Mouse (Mus musculus): ENCODE results near the gene Sds. TPM values are rescaled to one million over a fixed set of nuclear protein-coding genes. Genes with fewer than 3 reads are reported as not detected.

Gene Sds
- polyA plus RNA-seq, 1 experiment: not detected

GRCm38 (mm10) chr5:120515451-120515850 is 39.1 kb downstream of the Sds start:
- Histone ChIP-seq H3K4me3 (replicated peaks) (no peak overlapping the region), H3K9me3 (ENCODE audit: control insufficient read depth, low read length) (peaks cover 4% of the 10 kb centered on the region; the same call in 1 of the 2 replicates), H3K4me1 (ENCODE audit: control insufficient read depth) (peaks cover 36% of the 10 kb centered on the region), H3K36me3 (ENCODE audit: control insufficient read depth) (peaks cover 4% of the 10 kb centered on the region; the same call in 1 of the 2 replicates), H3K27me3 (ENCODE audit: control insufficient read depth) (peaks cover 20% of the 10 kb centered on the region)
- TF ChIP-seq TAL1 (IDR thresholded peaks at IDR 0.05; ENCODE audit: low read length): no peak
- no peak for TF ChIP-seq GATA1 (IDR thresholded peaks at IDR 0.05; ENCODE audit: low read length)

GRCm38 (mm10) chr5:120516221-120516984 is 40.1 kb downstream of the Sds start:
- Histone ChIP-seq H3K9me3 (ENCODE audit: control insufficient read depth, low read length) (no peaks in the 10 kb centered on the region), H3K4me3 (replicated peaks) (no peak overlapping the region), H3K4me1 (ENCODE audit: control insufficient read depth) (peaks cover 26% of the 10 kb centered on the region), H3K27me3 (ENCODE audit: control insufficient read depth) (peaks cover 15% of the 10 kb centered on the region), H3K36me3 (ENCODE audit: control insufficient read depth) (peaks cover 7% of the 10 kb centered on the region; the same call in 1 of the 2 replicates)
- TF ChIP-seq TAL1 (IDR thresholded peaks at IDR 0.05; ENCODE audit: low read length): no peak
- no peak for TF ChIP-seq GATA1 (IDR thresholded peaks at IDR 0.05; ENCODE audit: low read length)

- peaks cover 5% of the 10 kb centered on the region for H3K27me3 ChIP-seq (ENCODE audit: control insufficient read depth)
- H3K4me3 ChIP-seq (replicated peaks): no peak overlapping the region
- TF ChIP-seq GATA1 (IDR thresholded peaks at IDR 0.05; ENCODE audit: low read length) (no peak), TAL1 (IDR thresholded peaks at IDR 0.05; ENCODE audit: low read length) (no peak)
- no peaks in the 10 kb centered on the region for H3K9me3 ChIP-seq (ENCODE audit: control insufficient read depth, low read length)
- H3K36me3 ChIP-seq (ENCODE audit: control insufficient read depth): peaks cover 16% of the 10 kb centered on the region; the same call in 1 of the 2 replicates
- peaks cover 19% of the 10 kb centered on the region for H3K4me1 ChIP-seq (ENCODE audit: control insufficient read depth)
Measured at GRCm38 (mm10) chr5:120517552-120517951, 41.2 kb downstream of the Sds start.

- Histone ChIP-seq H3K27me3 (ENCODE audit: control insufficient read depth) (no peaks in the 10 kb centered on the region), H3K36me3 (ENCODE audit: control insufficient read depth) (peaks cover 30% of the 10 kb centered on the region), H3K4me1 (ENCODE audit: control insufficient read depth) (peaks cover 33% of the 10 kb centered on the region), H3K9me3 (ENCODE audit: control insufficient read depth, low read length) (peaks cover 4% of the 10 kb centered on the region), H3K4me3 (replicated peaks) (no peak overlapping the region)
- TF ChIP-seq TAL1 (IDR thresholded peaks at IDR 0.05; ENCODE audit: low read length) (no peak), GATA1 (IDR thresholded peaks at IDR 0.05; ENCODE audit: low read length) (no peak)
Measured at GRCm38 (mm10) chr5:120522649-120523048, 46.3 kb downstream of the Sds start.

- Histone ChIP-seq H3K9me3 (ENCODE audit: control insufficient read depth, low read length) (peaks cover 4% of the 10 kb centered on the region), H3K4me3 (replicated peaks) (no peak overlapping the region), H3K27me3 (ENCODE audit: control insufficient read depth) (no peaks in the 10 kb centered on the region), H3K36me3 (ENCODE audit: control insufficient read depth) (peaks cover 29% of the 10 kb centered on the region), H3K4me1 (ENCODE audit: control insufficient read depth) (peaks cover 33% of the 10 kb centered on the region)
- TF ChIP-seq GATA1 (IDR thresholded peaks at IDR 0.05; ENCODE audit: low read length) (no peak), TAL1 (IDR thresholded peaks at IDR 0.05; ENCODE audit: low read length) (no peak)
Measured at GRCm38 (mm10) chr5:120524736-120525135, 48.4 kb downstream of the Sds start.

DNA sequence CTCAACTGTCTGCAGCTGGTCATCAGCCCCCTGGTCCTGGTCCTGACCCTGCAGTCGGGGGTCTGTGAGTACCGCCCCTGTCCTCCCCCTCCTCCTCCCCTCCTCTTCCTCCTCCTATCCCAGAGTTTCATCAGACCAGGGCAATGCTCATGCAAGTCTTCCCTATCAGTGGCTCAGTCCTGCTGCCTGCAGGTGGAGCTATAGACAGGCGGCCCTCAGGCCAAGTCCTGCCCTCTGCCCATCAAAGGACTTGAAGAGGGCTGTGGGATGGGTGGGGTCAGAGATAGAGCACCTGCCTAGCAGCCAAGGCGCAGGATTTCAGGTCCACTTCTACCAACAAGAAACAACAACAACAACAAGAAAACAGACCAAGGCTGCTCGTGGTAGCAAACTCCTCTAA is 49.4 kb downstream of the Sds start:
- peaks cover 4% of the 10 kb centered on the region for H3K9me3 ChIP-seq (ENCODE audit: control insufficient read depth, low read length)
- TF ChIP-seq TAL1 (IDR thresholded peaks at IDR 0.05; ENCODE audit: low read length): no peak
- no peak for TF ChIP-seq GATA1 (IDR thresholded peaks at IDR 0.05; ENCODE audit: low read length)
- peaks cover 27% of the 10 kb centered on the region for H3K36me3 ChIP-seq (ENCODE audit: control insufficient read depth)
- H3K4me1 ChIP-seq (ENCODE audit: control insufficient read depth): peaks cover 33% of the 10 kb centered on the region
- no peak overlapping the region for H3K4me3 ChIP-seq (replicated peaks)
- no peaks in the 10 kb centered on the region for H3K27me3 ChIP-seq (ENCODE audit: control insufficient read depth)

DNA sequence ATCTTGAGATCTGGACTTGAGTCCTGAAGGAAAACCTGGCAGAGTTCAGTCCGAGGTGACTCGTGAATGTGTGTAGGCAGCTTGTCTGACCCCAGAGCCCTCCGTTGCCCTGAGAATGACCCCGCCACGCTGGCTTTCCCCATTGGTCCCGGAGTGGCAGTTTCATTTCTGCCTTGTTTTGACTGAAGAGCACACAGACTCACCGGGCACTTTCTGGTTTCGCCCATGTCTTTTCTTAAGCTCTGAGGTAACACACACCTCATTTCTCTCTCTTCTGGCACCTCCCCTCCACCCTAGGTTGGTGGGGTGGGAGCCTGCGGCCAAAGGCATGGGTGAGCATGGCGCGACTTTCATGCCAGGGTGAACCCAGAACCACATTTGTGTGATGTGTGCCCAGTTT is 50.0 kb downstream of the Sds start:
- Histone ChIP-seq H3K4me1 (ENCODE audit: control insufficient read depth) (peaks cover 33% of the 10 kb centered on the region), H3K4me3 (replicated peaks) (no peak overlapping the region), H3K36me3 (ENCODE audit: control insufficient read depth) (peaks cover 26% of the 10 kb centered on the region)

DNA sequence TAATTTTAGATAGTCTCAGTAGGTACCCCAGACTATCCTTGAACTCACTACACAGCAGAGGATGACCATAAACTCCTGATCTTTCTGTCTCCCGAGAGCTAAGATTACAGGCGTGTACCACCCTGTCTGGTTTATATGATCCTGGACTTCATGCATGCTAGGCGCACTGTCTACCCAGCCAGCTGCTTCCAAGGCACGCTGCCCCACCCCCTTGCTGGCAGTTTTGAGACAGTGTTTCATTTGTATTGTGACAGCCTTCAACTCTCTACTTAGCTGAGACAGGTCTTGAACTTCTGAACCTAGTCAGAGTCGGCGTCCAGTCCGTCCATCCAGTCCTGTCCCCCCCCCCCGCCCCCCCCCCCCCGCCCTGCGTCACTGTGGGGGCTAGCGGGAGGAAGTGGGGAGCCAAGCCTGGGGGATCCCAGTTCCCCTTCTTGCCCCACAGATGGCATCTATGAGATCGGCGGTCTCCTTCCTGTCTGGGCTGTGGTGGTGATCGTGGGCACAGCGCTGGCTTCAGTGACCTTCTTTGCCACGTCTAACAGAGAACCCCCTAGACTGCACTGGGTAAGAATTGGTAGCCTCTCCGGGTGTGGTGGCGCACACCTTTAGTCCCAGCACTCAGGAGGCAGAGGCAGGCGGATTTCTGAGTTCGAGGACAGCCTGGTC is 51.1 kb downstream of the Sds start:
- Histone ChIP-seq H3K4me3 (replicated peaks) (no peak overlapping the region), H3K9me3 (ENCODE audit: control insufficient read depth, low read length) (peaks cover 4% of the 10 kb centered on the region), H3K36me3 (ENCODE audit: control insufficient read depth) (peaks cover 20% of the 10 kb centered on the region), H3K4me1 (ENCODE audit: control insufficient read depth) (peaks cover 33% of the 10 kb centered on the region), H3K27me3 (ENCODE audit: control insufficient read depth) (no peaks in the 10 kb centered on the region)
- TF ChIP-seq GATA1 (IDR thresholded peaks at IDR 0.05; ENCODE audit: low read length): no peak
- no peak for TF ChIP-seq TAL1 (IDR thresholded peaks at IDR 0.05; ENCODE audit: low read length)

More for the DNA sequence above, 50.0 kb downstream of the Sds start:
- TF ChIP-seq TAL1 (IDR thresholded peaks at IDR 0.05; ENCODE audit: low read length): no peak
- TF ChIP-seq GATA1 (IDR thresholded peaks at IDR 0.05; ENCODE audit: low read length): no peak
- peaks cover 4% of the 10 kb centered on the region for H3K9me3 ChIP-seq (ENCODE audit: control insufficient read depth, low read length)
- no peaks in the 10 kb centered on the region for H3K27me3 ChIP-seq (ENCODE audit: control insufficient read depth)

DNA sequence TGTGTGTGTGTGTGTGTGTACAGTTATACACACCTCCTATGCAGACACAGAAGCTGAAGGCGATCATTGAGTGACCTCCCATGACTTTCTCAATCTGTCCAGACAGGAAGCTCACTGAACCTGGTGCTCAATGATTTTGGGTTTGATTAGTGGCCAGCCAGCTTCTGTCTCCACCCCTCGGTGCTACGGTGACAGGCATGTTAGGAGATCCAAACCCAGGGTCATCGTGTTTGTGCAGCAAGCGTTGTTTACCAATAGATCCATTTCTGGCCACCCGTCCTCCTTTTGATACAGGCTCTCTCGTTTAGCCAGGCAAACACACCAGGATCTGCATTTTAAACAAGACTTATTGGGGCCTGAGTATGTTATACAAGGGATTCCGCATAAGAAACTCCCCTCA is 55.3 kb downstream of the Sds start:
- peaks cover 1% of the 10 kb centered on the region; the same call in 1 of the 2 replicates for H3K4me1 ChIP-seq (ENCODE audit: control insufficient read depth)
- H3K36me3 ChIP-seq (ENCODE audit: control insufficient read depth): peaks cover 41% of the 10 kb centered on the region
- TF ChIP-seq GATA1 (IDR thresholded peaks at IDR 0.05; ENCODE audit: low read length): no peak
- TF ChIP-seq TAL1 (IDR thresholded peaks at IDR 0.05; ENCODE audit: low read length): no peak
- no peaks in the 10 kb centered on the region for H3K27me3 ChIP-seq (ENCODE audit: control insufficient read depth)
- H3K9me3 ChIP-seq (ENCODE audit: control insufficient read depth, low read length): no peaks in the 10 kb centered on the region
- no peak overlapping the region for H3K4me3 ChIP-seq (replicated peaks)

Other genes with a start within 250 kb of the Sds start
- not detected in 2 replicates for gene Lhx5, start 44.8 kb upstream of the Sds start, polyA plus RNA-seq (2012)
- not detected in 2 replicates for gene Sdsl, start 3.7 kb upstream of the Sds start, polyA plus RNA-seq (2012)
- gene Plbd2, start 27.1 kb downstream of the Sds start, polyA plus RNA-seq (2012): 0.83 and 0.99 TPM in 2 replicates
- gene Slc8b1, start 34.6 kb downstream of the Sds start, polyA plus RNA-seq (2012): 0.02 and 0.21 TPM in 2 replicates
- gene Tpcn1, start 112.1 kb downstream of the Sds start, polyA plus RNA-seq (2012): 30.3 TPM in 2 replicates
- 0.98 and 1.3 TPM in 2 replicates for gene Iqcd, start 112.5 kb downstream of the Sds start, polyA plus RNA-seq (2012)
- 1.5 and 1.7 TPM in 2 replicates for gene Rita1, start 136.1 kb downstream of the Sds start, polyA plus RNA-seq (2012)
- 3.1 and 3.4 TPM in 2 replicates for gene Ddx54, start 136.2 kb downstream of the Sds start, polyA plus RNA-seq (2012)
- not detected in 2 replicates for gene Cfap73, start 157.7 kb downstream of the Sds start, polyA plus RNA-seq (2012)
- 0.01 TPM in 1 of 2 replicates, not detected in the other for gene Rasal1, start 172.3 kb downstream of the Sds start, polyA plus RNA-seq (2012)
- not detected in 2 replicates for gene Dtx1, start 235.4 kb downstream of the Sds start, polyA plus RNA-seq (2012)